Mouse (Mus musculus) ES-Bruce4 (cell line): ENCODE measurements around the gene Adh7. TPM values are rescaled to one million over a fixed set of nuclear protein-coding genes. Genes with fewer than 3 reads are reported as not detected.

Experiments used
- H3K27ac ChIP-seq: 2 replicates; pipeline ENCODE4 v1.5.1; 2012; ENCODE audit warnings: low read length, inconsistent platforms; ENCODE audit not compliant: insufficient read depth
- H3K27me3 ChIP-seq: 2 replicates; pipeline ENCODE4 v1.6.1; 2012; ENCODE audit warnings: mild to moderate bottlenecking, low read length, inconsistent platforms; ENCODE audit not compliant: control insufficient read depth, poor library complexity, insufficient read depth, severe bottlenecking
- H3K36me3 ChIP-seq: 2 replicates; pipeline ENCODE4 v1.6.1; 2012; ENCODE audit warnings: inconsistent platforms, mild to moderate bottlenecking, low read length, moderate library complexity; ENCODE audit not compliant: control insufficient read depth, poor library complexity, insufficient read depth, severe bottlenecking
- H3K4me1 ChIP-seq: one replicate; pipeline ENCODE4 v1.8.1; 2011; ENCODE audit warnings: low read length; ENCODE audit not compliant: control insufficient read depth, insufficient read depth
- H3K4me3 ChIP-seq: 2 replicates; pipeline ENCODE4 v1.5.1; 2011; ENCODE audit warnings: low read depth, mild to moderate bottlenecking, low read length
- H3K9ac ChIP-seq: 2 replicates; pipeline ENCODE4 v1.6.1; 2012; ENCODE audit warnings: low read depth, mild to moderate bottlenecking, inconsistent platforms; ENCODE audit not compliant: poor library complexity, severe bottlenecking
- H3K9me3 ChIP-seq: replicated peaks from 2 replicates; pipeline ENCODE4 v1.6.1; 2012; ENCODE audit warnings: mild to moderate bottlenecking, low read length, inconsistent platforms; ENCODE audit not compliant: control insufficient read depth, poor library complexity, insufficient read depth, severe bottlenecking
- CTCF ChIP-seq: IDR thresholded peaks from one replicate; pipeline ENCODE4 v1.8.1; 2011; ENCODE audit warnings: low read depth, low read length
- EP300 ChIP-seq: IDR thresholded peaks from 2 replicates; pipeline ENCODE4 v1.6.1; 2011; ENCODE audit warnings: low read depth, low read length; ENCODE audit not compliant: insufficient read depth
- POLR2A ChIP-seq: IDR thresholded peaks from one replicate; pipeline ENCODE4 v1.8.1; 2011; ENCODE audit warnings: low read length; ENCODE audit not compliant: insufficient read depth
- polyA plus RNA-seq: library from polyadenylated mRNA; stranded (reverse); fragments of >200 nt; gene quantifications from 2 replicates; pipeline ENCODE4 v1.2.4, GENCODE M21; 2011; ENCODE audit warnings: low read depth; ENCODE audit not compliant: missing spikeins, insufficient read depth, insufficient read length

The Adh7 gene
- polyA plus RNA-seq, 1 experiment, result 0.43 TPM

- no peaks in the 10 kb centered on the region for H3K27me3 ChIP-seq
- no peak overlapping the region for H3K4me3 ChIP-seq
- peaks cover 2% of the 10 kb centered on the region for H3K4me1 ChIP-seq
- no peak overlapping the region for H3K27ac ChIP-seq
- H3K9me3 ChIP-seq, result no peaks in the 10 kb centered on the region
- TF ChIP-seq CTCF (no peak), EP300 (no peak)
- no peak overlapping the region for H3K9ac ChIP-seq
- no peaks in the 10 kb centered on the region for H3K36me3 ChIP-seq
These were observed 18.9 kb upstream of the Adh7 start for GRCm38 (mm10) chr3:138198722-138199068.

GRCm38 (mm10) chr3:138208821-138209220 lies 8.7 kb upstream of the Adh7 start:
- no peaks in the 10 kb centered on the region for H3K36me3 ChIP-seq
- H3K9me3 ChIP-seq, result peaks cover 10% of the 10 kb centered on the region; the same call in 1 of the 2 replicates
- H3K27me3 ChIP-seq, result no peaks in the 10 kb centered on the region
- no peak overlapping the region for H3K27ac ChIP-seq
- no peak for TF ChIP-seq EP300
- no peak for TF ChIP-seq CTCF
- TF ChIP-seq POLR2A, result no peak
- no peak overlapping the region for H3K9ac ChIP-seq
- no peaks in the 10 kb centered on the region for H3K4me1 ChIP-seq
- H3K4me3 ChIP-seq, result no peak overlapping the region

- Histone ChIP-seq H3K36me3 (no peaks in the 10 kb centered on the region), H3K27me3 (no peaks in the 10 kb centered on the region), H3K27ac (no peak overlapping the region), H3K9me3 (0 out of 2 replicates have a peak, but pooled peaks cover 1% of the 10 kb centered on the region), H3K4me3 (no peak overlapping the region), H3K9ac (no peak overlapping the region), H3K4me1 (no peaks in the 10 kb centered on the region)
- no peak for TF ChIP-seq CTCF
- no peak for TF ChIP-seq EP300
- no peak for TF ChIP-seq POLR2A
These were observed 7.0 kb upstream of the Adh7 start for GRCm38 (mm10) chr3:138210432-138211075.

GRCm38 (mm10) chr3:138212431-138212951 lies 5.1 kb upstream of the Adh7 start:
- H3K9ac ChIP-seq, result no peak overlapping the region
- H3K27me3 ChIP-seq, result no peaks in the 10 kb centered on the region
- TF ChIP-seq CTCF (no peak), POLR2A (no peak), EP300 (no peak)
- H3K4me1 ChIP-seq, result peaks cover 3% of the 10 kb centered on the region
- H3K9me3 ChIP-seq, result no peaks in the 10 kb centered on the region
- no peaks in the 10 kb centered on the region for H3K36me3 ChIP-seq
- H3K4me3 ChIP-seq, result no peak overlapping the region
- H3K27ac ChIP-seq, result no peak overlapping the region

GRCm38 (mm10) chr3:138215395-138215989 lies 2.1 kb upstream of the Adh7 start:
- H3K4me1 ChIP-seq, result peaks cover 3% of the 10 kb centered on the region
- no peak overlapping the region; the same call in 1 of the 2 replicates for H3K27ac ChIP-seq
- no peak overlapping the region for H3K9ac ChIP-seq
- H3K36me3 ChIP-seq, result no peaks in the 10 kb centered on the region
- H3K27me3 ChIP-seq, result no peaks in the 10 kb centered on the region
- H3K9me3 ChIP-seq, result no peaks in the 10 kb centered on the region
- TF ChIP-seq CTCF, result no peak
- peak; percentile 48; the same call in 1 of the 2 replicates for TF ChIP-seq EP300
- H3K4me3 ChIP-seq, result no peak overlapping the region

GRCm38 (mm10) chr3:138216091-138216490 lies 1.5 kb upstream of the Adh7 start:
- no peaks in the 10 kb centered on the region for H3K9me3 ChIP-seq
- no peak for TF ChIP-seq EP300
- no peak for TF ChIP-seq CTCF
- no peak for TF ChIP-seq POLR2A
- no peaks in the 10 kb centered on the region for H3K36me3 ChIP-seq
- H3K27me3 ChIP-seq, result no peaks in the 10 kb centered on the region
- peaks cover 3% of the 10 kb centered on the region for H3K4me1 ChIP-seq
- no peak overlapping the region for H3K27ac ChIP-seq
- H3K4me3 ChIP-seq, result no peak overlapping the region
- H3K9ac ChIP-seq, result no peak overlapping the region
